Mouse (Mus musculus): ENCODE results near the gene Gtpbp3. TPM values are rescaled to one million over a fixed set of nuclear protein-coding genes. Genes with fewer than 3 reads are reported as not detected.

Gtpbp3 gene
- polyA plus RNA-seq, 1 experiment from 2014 or later = 12.0 TPM

- Histone ChIP-seq H3K36me3 (peaks cover 30% of the 10 kb centered on the region), H3K9ac (peak overlapping the region; percentile 95), H3K27ac (replicated peaks) (peak overlapping the region; percentile 87), H3K4me1 (replicated peaks) (peaks cover 48% of the 10 kb centered on the region), H3K27me3 (no peaks in the 10 kb centered on the region), H3K9me3 (no peaks in the 10 kb centered on the region), H3K4me3 (peak overlapping the region; percentile 93), H3K4me2 (peak overlapping the region; percentile 79)
- no peak for ATAC-seq (ENCODE audit: low FRiP score, low read depth)
- 2% methylated on average over 16 of the region's 16 CpGs for WGBS
These were observed 25.1 kb upstream of the Gtpbp3 start for GRCm38 (mm10) chr8:71462786-71463185.

- H3K4me2 ChIP-seq = peak within 1 kb of the TSS; percentile 79
- H3K9ac ChIP-seq = peak within 1 kb of the TSS; percentile 95
- H3K4me1 ChIP-seq (replicated peaks) = peaks cover 48% of the 10 kb centered on the region
- ATAC-seq (ENCODE audit: low FRiP score, low read depth) = peak; percentile 81
- H3K36me3 ChIP-seq = peaks cover 24% of the 10 kb centered on the region
- peak within 1 kb of the TSS; percentile 93 for H3K4me3 ChIP-seq
- WGBS = under 1% methylated on average over 55 of the region's 55 CpGs
- no peaks in the 10 kb centered on the region for H3K27me3 ChIP-seq
- peak within 1 kb of the TSS; percentile 87 for H3K27ac ChIP-seq (replicated peaks)
- no peaks in the 10 kb centered on the region for H3K9me3 ChIP-seq
These were observed 24.5 kb upstream of the Gtpbp3 start, which contains the start of gene Abhd8 for GRCm38 (mm10) chr8:71463188-71464033. Gene Abhd8, minus strand, starts transcription at chr8:71463655.

GRCm38 (mm10) chr8:71464513-71465500 lies 23.1 kb upstream of the Gtpbp3 start, which contains the start of gene Mrpl34:
Gene Mrpl34, plus strand, starts transcription at chr8:71464959.
- Histone ChIP-seq H3K27ac (replicated peaks) (peak within 1 kb of the TSS; percentile 87), H3K9me3 (no peaks in the 10 kb centered on the region), H3K27me3 (no peaks in the 10 kb centered on the region), H3K4me2 (peak within 1 kb of the TSS; percentile 79), H3K4me3 (peak within 1 kb of the TSS; percentile 93), H3K9ac (peak within 1 kb of the TSS; percentile 95), H3K4me1 (replicated peaks) (peaks cover 51% of the 10 kb centered on the region), H3K36me3 (peaks cover 14% of the 10 kb centered on the region)
- WGBS = under 1% methylated on average over 59 of the region's 59 CpGs
- ATAC-seq (ENCODE audit: low FRiP score, low read depth) = peak; percentile 83

- Histone ChIP-seq H3K4me3 (peak overlapping the region; percentile 93), H3K4me1 (replicated peaks) (peaks cover 55% of the 10 kb centered on the region), H3K36me3 (peaks cover 9% of the 10 kb centered on the region; the same call in 1 of the 2 replicates), H3K27ac (replicated peaks) (peak overlapping the region; percentile 78; the same call in 1 of the 2 replicates), H3K27me3 (no peaks in the 10 kb centered on the region), H3K9ac (peak overlapping the region; percentile 56), H3K4me2 (peak overlapping the region; percentile 70), H3K9me3 (no peaks in the 10 kb centered on the region)
- 86% methylated on average over 8 of the region's 8 CpGs for WGBS
- ATAC-seq (ENCODE audit: low FRiP score, low read depth) = no peak
These were observed 22.2 kb upstream of the Gtpbp3 start for GRCm38 (mm10) chr8:71465733-71466132.

- WGBS = 94% methylated on average over 5 of the region's 5 CpGs
- Histone ChIP-seq H3K4me1 (replicated peaks) (peaks cover 54% of the 10 kb centered on the region), H3K36me3 (peaks cover 4% of the 10 kb centered on the region; the same call in 1 of the 2 replicates), H3K4me3 (no peak overlapping the region), H3K9me3 (no peaks in the 10 kb centered on the region), H3K27ac (replicated peaks) (no peak overlapping the region), H3K27me3 (no peaks in the 10 kb centered on the region), H3K9ac (no peak overlapping the region), H3K4me2 (peak overlapping the region; percentile 70; the same call in 1 of the 2 replicates)
- ATAC-seq (ENCODE audit: low FRiP score, low read depth) = no peak
These were observed 21.7 kb upstream of the Gtpbp3 start for GRCm38 (mm10) chr8:71466198-71466597.

- Histone ChIP-seq H3K36me3 (0 out of 2 replicates have a peak, but pooled peaks cover 9% of the 10 kb centered on the region), H3K4me3 (no peak overlapping the region), H3K9me3 (no peaks in the 10 kb centered on the region), H3K9ac (no peak overlapping the region), H3K27me3 (no peaks in the 10 kb centered on the region), H3K27ac (replicated peaks) (no peak overlapping the region), H3K4me1 (replicated peaks) (peaks cover 44% of the 10 kb centered on the region), H3K4me2 (no peak overlapping the region)
- ATAC-seq (ENCODE audit: low FRiP score, low read depth) = no peak
- WGBS = 89% methylated on average over 2 of the region's 2 CpGs
These were observed 20.7 kb upstream of the Gtpbp3 start for GRCm38 (mm10) chr8:71467201-71467600.

GRCm38 (mm10) chr8:71468001-71468400 lies 19.9 kb upstream of the Gtpbp3 start:
- Histone ChIP-seq H3K9ac (no peak overlapping the region), H3K27me3 (no peaks in the 10 kb centered on the region), H3K27ac (replicated peaks) (no peak overlapping the region), H3K4me2 (no peak overlapping the region), H3K4me3 (no peak overlapping the region), H3K4me1 (replicated peaks) (peaks cover 38% of the 10 kb centered on the region), H3K9me3 (no peaks in the 10 kb centered on the region), H3K36me3 (0 out of 2 replicates have a peak, but pooled peaks cover 13% of the 10 kb centered on the region)
- WGBS = 93% methylated on average over 1 of the region's 1 CpGs
- no peak for ATAC-seq (ENCODE audit: low FRiP score, low read depth)

- peak within 1 kb of the TSS; percentile 68 for H3K9ac ChIP-seq
- no peaks in the 10 kb centered on the region for H3K27me3 ChIP-seq
- under 1% methylated on average over 52 of the region's 52 CpGs for WGBS
- H3K9me3 ChIP-seq = no peaks in the 10 kb centered on the region
- peak; percentile 90 for ATAC-seq (ENCODE audit: low FRiP score, low read depth)
- peaks cover 34% of the 10 kb centered on the region for H3K4me1 ChIP-seq (replicated peaks)
- H3K27ac ChIP-seq (replicated peaks) = peak within 1 kb of the TSS; percentile 90
- peaks cover 21% of the 10 kb centered on the region for H3K36me3 ChIP-seq
- H3K4me3 ChIP-seq = peak within 1 kb of the TSS; percentile 81
- H3K4me2 ChIP-seq = peak within 1 kb of the TSS; percentile 92
These were observed 19.0 kb upstream of the Gtpbp3 start, which contains the start of gene Dda1 for GRCm38 (mm10) chr8:71468916-71469315. Gene Dda1, plus strand, starts transcription at chr8:71469199.

GRCm38 (mm10) chr8:71469411-71469810 lies 18.5 kb upstream of the Gtpbp3 start:
- Histone ChIP-seq H3K4me3 (peak overlapping the region; percentile 81), H3K4me1 (replicated peaks) (peaks cover 29% of the 10 kb centered on the region), H3K27me3 (no peaks in the 10 kb centered on the region), H3K9me3 (no peaks in the 10 kb centered on the region), H3K36me3 (peaks cover 26% of the 10 kb centered on the region), H3K4me2 (peak overlapping the region; percentile 92), H3K9ac (peak overlapping the region; percentile 68), H3K27ac (replicated peaks) (peak overlapping the region; percentile 90)
- under 1% methylated on average over 23 of the region's 24 CpGs for WGBS
- ATAC-seq (ENCODE audit: low FRiP score, low read depth) = peak; percentile 40

GRCm38 (mm10) chr8:71470146-71470912 lies 17.6 kb upstream of the Gtpbp3 start:
- H3K36me3 ChIP-seq = peaks cover 28% of the 10 kb centered on the region
- peaks cover 26% of the 10 kb centered on the region for H3K4me1 ChIP-seq (replicated peaks)
- peak overlapping the region; percentile 81 for H3K4me3 ChIP-seq
- no peaks in the 10 kb centered on the region for H3K27me3 ChIP-seq
- WGBS = 77% methylated on average over 3 of the region's 3 CpGs
- ATAC-seq (ENCODE audit: low FRiP score, low read depth) = no peak
- H3K4me2 ChIP-seq = peak overlapping the region; percentile 92
- peak overlapping the region; percentile 90; the same call in 1 of the 2 replicates for H3K27ac ChIP-seq (replicated peaks)
- H3K9ac ChIP-seq = peak overlapping the region; percentile 68
- H3K9me3 ChIP-seq = no peaks in the 10 kb centered on the region

- H3K4me2 ChIP-seq = peak overlapping the region; percentile 92; the same call in 1 of the 2 replicates
These were observed 17.0 kb upstream of the Gtpbp3 start for GRCm38 (mm10) chr8:71470913-71471255.

More at GRCm38 (mm10) chr8:71470913-71471255, 17.0 kb upstream of the Gtpbp3 start:
- Histone ChIP-seq H3K27ac (replicated peaks) (no peak overlapping the region), H3K9me3 (no peaks in the 10 kb centered on the region), H3K36me3 (peaks cover 28% of the 10 kb centered on the region), H3K27me3 (no peaks in the 10 kb centered on the region), H3K4me1 (replicated peaks) (peaks cover 25% of the 10 kb centered on the region), H3K9ac (no peak overlapping the region), H3K4me3 (0 out of 2 replicates have a peak overlapping the region, but pooled peaks have one; percentile 81)
- ATAC-seq (ENCODE audit: low FRiP score, low read depth) = no peak
- 83% methylated on average over 5 of the region's 5 CpGs for WGBS

Measured in hindbrain, embryonic 15.5 days (tissue).